Mouse (Mus musculus): ENCODE data around the gene Sidt1. TPM values are rescaled to one million over a fixed set of nuclear protein-coding genes. Genes with fewer than 3 reads are reported as not detected.

The Sidt1 gene
- polyA plus RNA-seq (2017; shearing (Covaris generic)), result 10 to 100 TPM; 21.3 to 30.8 TPM

DNA sequence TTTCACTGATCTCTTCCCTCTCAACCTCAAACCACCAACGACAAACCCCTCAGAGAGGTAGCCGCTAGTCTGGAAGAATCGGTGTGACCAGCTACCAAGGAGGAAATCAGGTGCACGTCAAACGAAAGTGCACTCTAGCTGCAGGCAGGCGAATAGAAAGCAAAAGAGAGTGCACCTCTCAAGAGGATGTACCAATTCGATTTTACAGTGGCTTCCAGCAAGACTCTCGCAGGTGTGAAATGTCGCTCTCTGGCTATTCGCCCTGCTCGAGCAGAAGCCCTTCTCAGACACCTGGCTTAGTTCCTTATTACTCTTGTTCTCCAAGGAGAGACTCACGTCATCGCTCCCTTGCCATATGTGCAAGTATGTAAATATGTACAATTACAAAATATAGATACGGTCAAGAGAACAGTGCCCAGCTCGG lies at the start of gene Sidt1:
Gene Sidt1, minus strand, starts transcription at position 336 of the 424 bp plus-strand sequence.
- peak; percentile 94 for ATAC-seq

DNA sequence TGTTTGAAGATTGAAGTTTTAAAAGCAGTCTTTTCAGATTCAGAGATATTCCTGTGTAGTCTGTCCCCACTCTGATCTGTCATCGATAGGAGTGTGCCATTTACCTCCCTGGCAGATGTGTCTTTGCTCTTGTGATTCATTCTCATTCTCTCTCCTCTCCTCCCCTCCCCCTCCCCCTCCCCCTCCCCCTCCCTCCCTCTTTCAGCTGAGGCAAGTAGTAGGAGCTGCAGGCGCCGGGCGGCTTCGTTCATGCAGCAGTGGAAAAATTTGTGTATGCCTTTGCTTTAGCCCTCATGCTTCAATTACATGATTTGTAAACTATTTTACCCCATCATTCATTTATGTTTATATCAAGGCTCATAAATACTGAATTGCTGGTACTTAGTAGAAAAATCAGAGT lies 48.6 kb upstream of the Sidt1 start:
- ATAC-seq, result no peak

DNA sequence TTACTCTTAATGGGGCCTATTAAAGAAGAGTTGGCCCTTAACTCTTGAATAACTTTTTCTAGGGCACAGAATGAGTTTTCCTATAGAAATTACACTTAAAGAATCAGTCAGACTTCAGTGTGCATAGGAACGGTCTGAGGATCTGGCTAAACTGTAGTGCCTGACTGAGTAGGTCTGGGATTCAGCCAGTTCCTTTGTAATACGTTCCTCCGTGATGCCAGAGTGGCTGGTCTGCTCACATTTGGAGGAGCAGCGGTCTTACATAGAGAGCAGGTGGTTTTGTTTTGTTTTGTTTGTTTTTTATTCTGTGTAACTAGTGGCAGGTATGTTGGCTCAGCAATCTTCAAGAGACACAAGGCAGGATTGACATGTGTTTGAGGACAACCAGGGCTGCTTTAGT lies 47.0 kb upstream of the Sidt1 start:
- ATAC-seq, result no peak

DNA sequence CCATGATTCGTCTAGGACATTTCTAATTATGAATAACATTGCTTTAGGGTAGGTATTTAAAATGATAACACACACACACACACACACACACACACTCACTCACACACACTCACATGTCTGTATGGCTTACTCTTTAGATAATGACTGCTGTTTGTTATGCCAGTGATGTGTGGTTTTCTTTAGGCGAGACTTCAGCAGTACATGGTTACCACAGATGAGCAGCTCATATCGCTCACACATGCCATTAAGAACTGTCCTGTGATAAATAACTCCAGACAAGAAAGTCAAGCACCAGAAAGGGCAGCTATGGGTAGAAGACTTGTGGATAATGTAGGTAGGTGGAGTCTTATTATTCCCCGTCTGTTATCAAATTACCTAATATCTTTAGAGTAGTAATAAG lies 42.5 kb upstream of the Sidt1 start:
- ATAC-seq, result no peak

DNA sequence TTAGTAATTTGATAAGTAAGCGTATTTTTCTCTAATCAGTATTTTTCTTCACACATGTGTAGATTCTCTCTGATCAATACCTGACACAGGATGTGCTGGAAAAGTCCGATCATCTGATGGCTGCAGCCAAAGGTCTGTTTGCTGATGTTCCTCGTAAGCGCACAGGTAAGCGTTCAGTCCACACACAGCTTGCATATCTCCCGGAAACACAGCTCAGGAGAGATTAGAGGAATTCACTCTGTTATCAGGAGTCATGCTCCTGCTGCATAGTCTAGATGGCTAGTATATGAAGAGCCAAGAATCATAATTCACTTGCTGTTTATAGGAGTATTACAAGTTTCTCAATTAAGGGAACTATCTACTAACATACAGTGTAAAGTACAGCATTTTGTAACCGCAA lies 32.5 kb upstream of the Sidt1 start:
- ATAC-seq, result no peak

DNA sequence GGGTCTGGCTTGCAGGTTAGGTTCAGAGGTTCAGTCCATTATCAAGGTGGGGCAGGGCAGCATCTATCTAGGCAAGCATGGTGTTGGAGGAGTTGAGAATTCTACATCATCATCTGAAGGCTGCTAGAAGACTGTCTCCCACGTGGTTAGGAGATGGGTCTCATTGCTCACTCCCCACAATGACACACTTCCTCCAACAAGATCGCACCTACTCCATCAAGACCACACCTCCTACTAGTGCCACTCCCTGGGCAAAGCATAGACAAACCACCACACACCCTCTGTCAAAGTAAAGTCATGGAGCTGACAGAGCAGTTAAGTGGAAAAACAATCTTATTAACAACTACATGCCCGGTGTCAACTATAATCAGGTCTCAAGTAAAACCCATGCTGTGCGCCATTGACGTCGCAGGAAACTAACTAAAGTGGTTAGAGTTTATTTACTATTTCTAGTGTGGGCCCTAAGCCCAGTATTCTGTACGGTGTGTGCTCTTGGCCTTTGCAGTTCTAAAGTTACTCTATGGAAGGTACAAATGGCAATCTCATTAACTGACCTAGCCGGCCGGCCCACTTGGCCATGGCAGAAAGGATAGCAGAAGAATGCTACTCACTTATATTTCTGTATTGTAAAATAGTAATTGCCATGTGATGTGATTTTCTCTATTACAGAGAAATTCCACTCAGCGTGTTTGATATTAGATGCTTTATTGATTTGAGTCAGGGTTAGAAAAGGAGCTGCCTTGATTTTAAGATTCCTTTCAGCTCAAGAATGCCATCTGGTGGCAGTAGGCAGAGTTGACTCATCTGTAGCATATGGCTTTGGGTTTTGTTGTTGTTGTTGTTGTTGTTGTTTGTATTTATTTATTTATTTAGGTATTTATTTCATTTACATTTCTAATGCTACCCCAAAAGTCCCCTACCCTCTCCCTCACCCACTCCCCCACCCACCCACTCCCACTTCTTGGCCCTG lies 29.2 kb upstream of the Sidt1 start:
- peak; percentile 31 for ATAC-seq

DNA sequence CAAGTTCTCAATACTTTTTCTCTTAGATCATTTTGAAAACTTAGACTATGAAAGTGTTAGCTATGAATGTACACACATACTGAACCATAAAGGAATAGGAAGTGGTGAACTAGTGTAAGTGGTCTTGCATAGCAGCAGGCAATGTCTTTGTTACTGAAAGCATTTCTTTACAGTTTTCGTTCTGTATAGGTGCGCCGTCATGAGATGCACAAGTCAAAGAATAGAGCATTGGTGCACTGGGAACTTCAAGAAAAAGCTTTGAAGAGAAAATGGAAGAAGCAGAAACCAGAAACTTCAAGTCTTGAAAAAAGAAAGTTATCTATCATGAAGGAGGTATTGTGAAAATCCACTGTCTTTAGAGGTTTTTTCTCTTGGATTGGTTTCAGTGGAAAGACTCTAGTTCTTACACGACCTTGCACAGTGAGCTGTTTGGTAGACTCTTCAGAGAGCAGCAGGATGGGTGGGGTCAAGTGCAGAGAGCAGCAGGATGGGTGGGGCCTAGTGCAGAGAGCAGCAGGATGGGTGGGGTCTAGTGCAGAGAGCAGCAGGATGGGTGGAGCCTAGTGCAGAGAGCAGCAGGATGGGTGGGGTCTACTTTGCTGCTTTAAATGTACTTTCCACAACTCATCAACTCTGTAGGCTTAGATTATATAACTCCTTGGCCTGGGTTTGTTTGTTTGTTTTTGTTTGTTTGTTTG lies 24.7 kb upstream of the Sidt1 start:
- peak; percentile 89 for ATAC-seq

DNA sequence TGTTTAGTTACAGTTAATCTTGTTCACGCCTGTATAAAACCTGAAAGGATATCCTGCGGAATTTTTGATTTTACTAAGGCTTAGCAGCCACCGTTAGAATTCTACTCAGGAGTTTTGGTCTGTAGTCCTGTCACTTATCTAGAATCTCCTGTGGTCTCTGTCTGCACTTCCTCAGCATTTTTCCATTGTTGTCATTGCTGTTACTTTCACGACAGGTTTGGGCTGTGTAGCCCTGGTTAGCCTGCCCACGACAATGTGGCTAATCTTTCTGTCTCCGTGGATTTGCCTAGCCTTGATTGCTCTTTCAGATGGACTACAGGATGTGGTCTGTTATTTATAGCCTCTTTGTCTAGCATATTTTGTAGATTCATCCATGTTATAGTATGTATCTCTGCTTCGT lies 23.3 kb upstream of the Sidt1 start:
- ATAC-seq, result peak; percentile 20

DNA sequence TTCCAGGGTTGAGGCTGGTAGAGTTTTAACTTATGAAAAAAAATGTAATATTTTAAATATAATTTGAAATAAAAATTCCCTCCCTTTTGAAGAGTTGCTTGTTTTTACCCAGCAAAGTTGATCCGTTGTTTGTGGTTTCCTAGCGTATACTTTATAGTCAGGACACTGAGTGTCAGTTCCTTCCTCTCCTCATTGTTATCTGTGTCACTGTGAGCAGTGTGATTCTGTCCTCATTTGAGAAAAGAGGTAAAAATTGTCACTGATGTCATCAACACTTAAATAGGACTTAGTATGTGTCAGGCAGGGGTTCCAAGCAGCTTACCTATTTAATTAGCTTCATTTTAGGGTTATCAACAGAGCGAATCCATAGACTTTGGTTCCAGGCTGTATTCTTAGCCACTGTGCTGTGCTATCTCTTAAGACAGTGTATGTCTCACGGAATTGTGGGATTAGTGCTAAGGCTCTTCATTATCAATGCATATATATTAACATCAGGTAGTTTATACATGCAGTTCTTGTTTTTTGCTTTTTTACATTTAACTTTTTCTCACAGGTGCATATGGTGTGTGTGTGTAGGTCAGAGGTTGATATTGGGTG lies 16.9 kb upstream of the Sidt1 start:
- ATAC-seq, result no peak

DNA sequence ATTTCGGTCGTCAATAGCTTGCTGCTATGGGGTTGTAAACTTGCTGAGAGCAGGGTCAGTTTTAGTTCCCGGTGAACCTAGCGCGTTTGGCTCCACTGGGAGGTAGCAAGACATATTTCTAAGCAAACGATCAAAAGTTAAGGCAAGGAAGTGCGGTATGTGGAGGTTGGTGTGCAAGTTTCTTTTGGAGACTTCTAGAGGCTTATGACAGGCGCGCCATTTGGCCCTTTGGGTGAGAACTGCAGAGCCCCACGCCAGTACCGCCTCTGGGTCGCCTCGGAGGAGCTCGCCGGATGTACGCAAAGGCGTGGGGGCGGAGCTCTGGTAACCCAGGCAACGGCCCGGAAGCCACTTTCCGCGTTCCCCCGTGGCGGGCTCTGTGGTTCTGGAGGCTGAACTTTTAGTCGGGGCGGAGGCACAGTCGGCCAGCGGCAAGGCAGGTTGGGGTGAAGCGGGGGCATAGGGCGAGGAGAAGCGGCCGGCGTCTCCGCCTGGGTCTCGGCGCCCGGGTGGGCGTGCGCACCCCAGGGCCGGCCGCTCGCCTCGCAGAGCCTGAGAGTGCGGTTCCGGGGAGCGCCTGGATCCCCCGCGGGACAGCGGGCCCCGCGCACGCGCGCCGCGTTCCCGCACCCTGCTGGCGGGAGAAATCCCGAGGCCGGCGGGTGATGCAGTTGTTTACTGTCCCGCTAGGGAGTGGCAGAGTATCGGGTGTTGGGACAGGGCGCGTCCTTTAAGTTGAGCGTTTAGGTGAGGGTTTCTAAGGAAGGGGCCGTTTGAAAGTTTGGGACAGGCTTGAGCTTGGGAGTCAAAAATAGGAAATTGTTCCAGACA lies 14.3 kb upstream of the Sidt1 start, which contains the start of gene Spice1:
Gene Spice1, plus strand, starts transcription at position 51 of the 831 bp plus-strand sequence.
- peak; percentile 98 for ATAC-seq

DNA sequence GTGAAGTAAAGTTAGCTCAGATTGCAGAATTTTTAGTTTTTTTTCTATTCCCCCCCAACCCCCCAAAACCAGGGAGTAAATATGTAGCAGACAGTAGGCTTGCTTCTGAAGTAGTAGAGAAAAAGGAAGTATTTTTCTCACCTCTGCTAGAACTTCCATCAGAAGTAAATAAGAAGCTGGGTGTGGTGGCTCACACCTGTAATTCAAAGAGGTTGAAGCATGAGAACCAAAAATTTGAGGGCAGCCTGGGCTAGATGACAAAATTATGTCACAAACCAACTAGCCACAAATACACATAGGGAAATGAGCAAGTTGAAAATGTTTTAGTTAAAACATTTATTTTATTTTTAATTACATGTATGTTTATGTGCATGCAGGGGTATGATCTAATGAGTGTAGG lies 4.5 kb upstream of the Sidt1 start:
- ATAC-seq, result no peak

DNA sequence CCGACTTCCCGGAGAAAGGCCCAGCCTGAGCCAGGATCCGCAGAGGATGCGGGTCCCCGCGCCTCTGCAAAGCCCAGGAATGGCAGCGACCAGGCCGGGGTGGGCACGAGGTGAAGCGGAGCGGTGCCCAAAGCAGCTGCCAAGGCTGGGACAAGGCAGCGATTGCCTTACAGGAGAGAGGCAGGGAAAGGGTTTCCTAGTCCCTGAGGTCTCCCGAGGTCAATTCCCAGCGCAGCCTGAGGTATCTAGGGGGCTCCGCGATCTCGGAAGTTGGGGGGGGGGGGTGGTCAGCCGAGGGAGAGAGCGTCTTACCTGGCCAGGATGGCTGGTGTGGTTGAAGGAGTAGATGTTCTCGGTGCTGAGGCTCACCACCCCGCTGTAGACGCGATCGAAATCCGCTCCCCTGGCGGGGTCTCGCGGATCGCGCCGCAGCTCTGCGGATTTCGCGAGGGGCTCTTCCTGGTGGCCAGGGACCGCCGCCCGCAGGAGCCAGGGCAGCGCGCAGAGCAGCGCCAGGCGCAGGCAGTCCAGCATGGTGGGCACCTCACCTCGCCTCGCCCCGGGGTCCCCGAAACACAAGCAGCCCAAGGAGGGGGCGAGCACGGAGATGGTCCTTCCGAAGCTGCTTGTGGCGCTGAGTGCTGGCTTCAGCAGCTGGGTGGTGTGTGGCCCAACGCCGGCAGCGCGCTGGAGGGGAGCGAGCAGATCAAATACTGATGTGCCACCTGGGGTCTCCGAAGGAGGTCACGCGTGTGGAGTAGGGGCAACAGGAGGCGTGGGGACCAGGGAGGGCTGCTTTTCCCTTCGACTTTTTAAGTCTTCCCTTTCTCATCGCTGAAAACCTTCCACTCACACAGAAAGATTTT lies 768 bp downstream of the Sidt1 start:
- peak; percentile 35 for ATAC-seq

DNA sequence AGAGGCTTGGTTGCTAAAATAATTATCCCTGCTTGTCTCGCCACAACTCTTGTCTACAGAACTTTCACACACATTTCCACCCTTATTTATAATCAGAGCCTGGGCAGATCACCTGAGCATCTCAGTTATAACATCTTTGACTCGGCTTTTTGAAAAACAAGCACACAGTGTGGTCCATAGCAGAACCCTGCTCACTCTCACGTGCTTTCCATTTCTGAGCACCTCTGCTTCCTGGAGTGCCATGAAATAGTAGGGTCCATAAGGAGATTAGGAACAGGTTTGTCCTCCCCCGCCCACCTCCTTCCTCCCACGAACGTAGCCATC lies 1.4 kb downstream of the Sidt1 start:
- no peak for ATAC-seq

DNA sequence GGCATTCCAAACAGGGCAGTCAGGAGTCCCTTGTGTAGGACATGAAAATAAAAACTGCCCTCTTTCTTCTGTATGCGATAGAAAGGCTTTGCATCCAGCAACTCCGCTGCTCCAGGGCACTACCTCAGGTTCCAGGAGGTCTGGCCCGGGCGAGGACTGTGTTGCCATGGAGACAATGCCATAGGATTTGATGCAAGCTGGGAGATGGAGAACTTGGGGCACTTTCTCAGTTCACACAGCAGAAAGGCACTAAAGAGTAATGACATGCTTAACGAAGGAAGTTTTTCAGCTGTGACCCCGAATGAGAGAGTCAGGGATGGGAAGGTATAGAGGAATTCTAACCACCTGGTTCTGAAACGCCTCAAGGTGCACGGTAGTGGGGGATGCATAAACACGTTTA lies 1.8 kb downstream of the Sidt1 start:
- ATAC-seq, result no peak

DNA sequence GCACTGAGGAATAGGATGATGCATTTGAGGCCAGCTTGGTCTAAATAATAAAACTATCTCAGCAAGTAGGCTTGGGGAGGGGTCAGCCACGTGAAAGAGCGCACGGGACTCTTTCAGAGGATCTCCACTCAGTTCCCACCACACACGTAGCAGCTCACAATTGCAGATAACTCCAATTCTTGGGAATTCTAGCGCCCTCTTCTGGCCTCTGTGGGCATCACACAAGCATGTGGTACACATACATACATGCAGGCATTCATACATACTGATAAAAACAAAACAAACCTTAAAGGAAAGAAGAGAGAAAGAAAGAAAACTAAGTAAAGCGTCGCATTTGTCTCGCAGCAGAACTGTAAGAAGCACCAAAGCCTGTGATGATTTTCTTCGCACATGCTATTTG lies 2.3 kb downstream of the Sidt1 start:
- no peak for ATAC-seq

DNA sequence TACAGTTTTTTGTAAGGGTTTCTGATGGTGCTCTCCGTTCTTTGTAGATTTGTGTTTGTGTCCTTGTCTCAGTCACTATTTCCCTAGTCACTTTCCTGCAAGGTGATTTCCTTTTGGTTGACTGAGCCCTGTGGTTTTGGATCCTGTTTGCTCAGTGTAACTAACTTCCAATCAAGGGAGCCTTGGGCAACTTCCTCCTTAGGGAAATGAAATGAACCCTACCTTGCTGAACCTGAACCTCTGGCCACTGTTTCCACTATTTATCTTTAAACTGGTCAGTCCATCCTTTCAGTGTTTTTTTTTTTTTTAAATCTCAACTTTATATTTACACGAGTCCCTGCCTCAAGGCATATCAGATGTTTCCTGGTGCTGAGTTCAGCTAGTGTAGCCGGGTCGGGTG lies 4.4 kb downstream of the Sidt1 start:
- ATAC-seq, result no peak

DNA sequence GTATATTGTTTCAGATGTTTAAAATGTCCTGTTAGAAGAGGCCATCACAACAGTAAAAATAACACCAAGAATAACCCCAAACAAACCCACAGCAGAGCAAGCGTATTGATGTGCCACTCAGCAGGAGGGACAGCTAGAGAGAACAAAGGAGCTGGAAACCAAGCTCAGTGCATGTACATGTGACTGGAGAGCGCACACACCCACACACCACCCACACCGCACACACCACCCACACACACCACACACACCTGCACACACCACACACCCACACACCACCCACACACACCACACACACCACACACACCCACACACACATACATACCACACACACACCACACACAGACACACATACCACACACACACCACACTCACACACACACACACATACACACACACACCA lies 12.8 kb downstream of the Sidt1 start:
- no peak for ATAC-seq

DNA sequence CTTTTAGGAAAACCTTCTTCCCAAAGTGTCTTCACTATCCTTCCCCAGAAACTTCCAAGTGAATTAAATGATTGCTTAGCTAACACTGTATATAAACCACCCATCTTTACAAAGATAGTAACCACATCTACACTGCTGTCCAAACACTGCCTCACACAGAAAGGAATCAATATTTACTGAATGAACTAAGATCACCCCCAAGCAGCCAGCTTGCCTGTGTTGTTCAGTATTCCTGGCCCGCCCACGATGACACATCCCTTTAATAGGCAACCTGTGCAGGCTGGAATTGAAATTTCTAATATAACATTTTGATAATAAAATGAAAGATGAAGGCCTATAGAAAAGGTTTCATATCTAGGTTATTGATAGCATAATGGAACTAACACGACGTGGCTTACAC lies 16.6 kb downstream of the Sidt1 start:
- ATAC-seq, result no peak

DNA sequence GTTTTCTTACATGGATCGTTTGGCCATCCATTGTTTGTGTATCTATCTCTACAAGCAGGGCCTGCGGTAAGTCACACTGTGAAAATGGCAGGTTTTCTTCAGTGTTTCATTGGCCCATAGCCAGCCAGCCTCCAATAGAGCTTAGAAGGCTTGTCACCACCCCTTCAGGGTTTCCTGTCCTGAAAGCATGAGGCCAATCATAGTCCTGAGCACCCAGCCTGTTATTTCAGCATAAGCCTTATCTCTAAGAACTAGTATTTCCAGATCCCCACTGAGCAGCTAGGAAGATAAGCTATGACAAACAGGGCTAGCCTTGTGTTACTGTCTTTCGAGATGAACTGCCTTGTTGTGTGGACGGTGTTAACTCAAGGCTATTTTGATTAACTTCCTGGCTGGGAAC lies 19.6 kb downstream of the Sidt1 start:
- peak; percentile 66 for ATAC-seq

DNA sequence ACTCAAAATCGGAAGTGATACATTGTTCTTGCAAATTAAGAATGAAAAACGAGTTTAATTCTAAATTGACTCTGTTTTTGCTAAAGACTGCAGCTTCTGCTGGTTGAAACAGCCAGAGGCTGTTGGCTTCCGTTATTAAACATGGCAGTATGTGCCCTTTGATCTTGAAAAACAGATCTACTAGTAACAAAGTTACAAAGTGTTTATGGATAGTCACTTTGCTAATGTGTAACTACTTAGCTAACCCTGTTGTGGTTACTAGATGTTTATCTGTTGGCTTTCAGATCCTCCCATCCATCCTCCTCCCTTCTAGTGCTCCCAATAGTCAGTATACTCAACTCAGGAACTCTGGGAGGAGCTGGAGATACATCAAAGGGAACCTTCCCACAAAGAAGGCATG lies 27.4 kb downstream of the Sidt1 start:
- ATAC-seq, result peak; percentile 32

DNA sequence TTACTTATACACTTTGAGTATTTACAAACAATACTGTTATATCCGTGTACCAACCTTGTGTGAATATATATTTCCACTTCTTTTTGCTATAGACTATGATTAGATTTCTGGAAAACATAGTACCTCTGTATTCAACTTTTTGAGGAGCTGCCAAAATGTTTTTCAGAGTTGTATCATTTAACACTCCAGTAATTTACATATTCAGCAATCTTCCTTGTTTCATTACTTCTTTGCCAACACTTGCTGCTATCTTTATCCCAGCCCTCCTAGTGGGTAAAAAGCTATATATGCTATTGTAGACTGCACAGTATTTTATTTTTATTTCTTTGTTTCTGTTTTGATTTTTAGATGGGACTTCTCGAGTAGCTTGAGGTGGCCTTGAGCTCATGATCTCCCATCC lies 29.2 kb downstream of the Sidt1 start:
- no peak for ATAC-seq

Data from activated CD4-positive, CD25-positive, alpha-beta regulatory T cell, adult 4 months (primary cell).